Mouse (Mus musculus) neural tube, embryonic 14.5 days (tissue): ENCODE data around the gene Tas1r3. TPM values are rescaled to one million over a fixed set of nuclear protein-coding genes. Genes with fewer than 3 reads are reported as not detected.

ENCODE experiments used
- ATAC-seq: fragments of 200-750 bp; cut with Nextera tagmentation; 2 replicates; pipeline ENCODE4 v1.8.0; 2017; ENCODE audit warnings: low read depth, mild to moderate bottlenecking, moderate TSS enrichment, moderate library complexity
- H3K27ac ChIP-seq: fragments of 300-500 bp; sonication (generic); 2 replicates; pipeline ENCODE4 v1.5.1; 2014; ENCODE audit warnings: low read depth, mild to moderate bottlenecking, control low read depth, low read length, moderate library complexity, mixed read lengths
- H3K27me3 ChIP-seq: fragments of 300-500 bp; sonication (generic); 2 replicates; pipeline ENCODE4 v1.6.1; 2014; ENCODE audit warnings: low read length; ENCODE audit not compliant: control insufficient read depth, insufficient read depth
- H3K36me3 ChIP-seq: fragments of 300-500 bp; sonication (generic); 2 replicates; pipeline ENCODE4 v1.6.1; 2014; ENCODE audit warnings: low read length, mixed read lengths; ENCODE audit not compliant: control insufficient read depth, insufficient read depth
- H3K4me1 ChIP-seq: fragments of 300-500 bp; sonication (generic); 2 replicates; pipeline ENCODE4 v1.6.1; 2014; ENCODE audit warnings: low read length; ENCODE audit not compliant: control insufficient read depth, insufficient read depth
- H3K4me2 ChIP-seq: fragments of 300-500 bp; sonication (generic); 2 replicates; pipeline ENCODE4 v1.6.1; 2014; ENCODE audit warnings: mild to moderate bottlenecking, low read depth, low read length, control low read depth
- H3K4me3 ChIP-seq: fragments of 300-500 bp; sonication (generic); 2 replicates; pipeline ENCODE4 v1.5.1; 2014; ENCODE audit warnings: low read depth, low read length, control low read depth, mixed read lengths
- H3K9ac ChIP-seq: fragments of 300-500 bp; sonication (generic); replicated peaks from 2 replicates; pipeline ENCODE4 v1.6.1; 2014; ENCODE audit warnings: low read depth, mild to moderate bottlenecking, control low read depth, low read length, mixed read lengths
- H3K9me3 ChIP-seq: fragments of 300-500 bp; sonication (generic); 2 replicates; pipeline ENCODE4 v1.6.1; 2016; ENCODE audit warnings: low read length; ENCODE audit not compliant: control insufficient read depth
- WGBS: fragments of 180-500 bp; shearing (Covaris S2); extraction: QIAGEN DNeasy Blood & Tissue Kit; methylation state at CpG from one replicate; pipeline ENCODE4 v1.1.7; 2014; 5-methylcytosine and 5-hydroxymethylcytosine counted together
- polyA plus RNA-seq: library from polyadenylated mRNA; unstranded; fragments of >200 nt; fragmentation: Nextera tagmentation; extraction: Ambion mirVana; gene quantifications from 2 replicates; pipeline ENCODE4 v1.2.1, GENCODE M21; 2014

Tas1r3 gene
- polyA plus RNA-seq, 1 experiment from 2014 or later = 0.47 TPM

DNA sequence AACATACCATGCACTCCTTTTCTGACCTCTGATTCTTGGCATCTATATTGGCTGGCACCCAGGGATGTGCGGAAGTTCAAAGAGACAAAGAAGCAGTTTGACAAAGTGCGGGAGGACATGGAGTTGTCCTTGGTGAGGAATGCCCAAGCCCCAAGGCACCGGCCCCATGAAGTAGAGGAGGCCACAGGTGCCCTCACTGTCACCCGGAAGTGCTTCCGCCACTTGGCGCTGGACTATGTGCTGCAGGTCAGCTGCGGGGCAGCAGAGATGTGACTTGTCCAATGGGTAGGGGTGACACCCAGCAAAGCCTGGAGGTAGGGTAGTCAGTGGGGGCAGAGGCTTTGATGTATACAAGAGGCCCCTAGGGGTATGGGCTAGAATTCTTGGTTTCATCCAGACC lies 36.2 kb upstream of the Tas1r3 start:
- no peak overlapping the region for H3K27ac ChIP-seq
- H3K9me3 ChIP-seq = no peaks in the 10 kb centered on the region
- no peaks in the 10 kb centered on the region for H3K27me3 ChIP-seq
- no peak overlapping the region for H3K4me3 ChIP-seq
- ATAC-seq = no peak
- no peak overlapping the region for H3K4me2 ChIP-seq
- H3K9ac ChIP-seq = no peak overlapping the region
- peaks cover 12% of the 10 kb centered on the region for H3K4me1 ChIP-seq
- 95% methylated on average over 7 of the region's 7 CpGs for WGBS
- peaks cover 63% of the 10 kb centered on the region for H3K36me3 ChIP-seq

DNA sequence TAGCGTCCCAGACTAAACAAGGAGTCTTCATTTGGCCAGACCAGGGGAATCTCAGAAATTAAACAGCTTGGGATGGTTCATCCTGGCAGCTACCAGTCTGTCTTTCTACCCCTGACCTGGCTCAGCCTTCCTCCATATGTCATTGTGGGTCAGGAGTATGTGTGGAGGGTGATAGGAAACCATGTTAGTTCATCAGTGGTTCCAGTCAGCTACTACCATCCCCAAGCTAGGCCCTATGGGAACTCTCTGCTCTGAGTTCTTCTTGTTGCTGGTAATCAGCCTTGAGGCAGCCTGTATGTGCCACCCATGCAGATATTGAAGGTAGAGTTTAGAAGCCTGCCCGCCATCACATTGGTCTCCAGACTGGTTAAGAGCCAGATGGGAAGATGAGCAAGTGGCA lies 35.2 kb upstream of the Tas1r3 start:
- H3K4me2 ChIP-seq = no peak overlapping the region
- no peak for ATAC-seq
- peaks cover 22% of the 10 kb centered on the region for H3K4me1 ChIP-seq
- H3K9me3 ChIP-seq = no peaks in the 10 kb centered on the region
- H3K27ac ChIP-seq = no peak overlapping the region
- H3K27me3 ChIP-seq = no peaks in the 10 kb centered on the region
- peaks cover 55% of the 10 kb centered on the region for H3K36me3 ChIP-seq
- no peak overlapping the region for H3K4me3 ChIP-seq
- H3K9ac ChIP-seq = no peak overlapping the region
- 95% methylated on average over 2 of the region's 2 CpGs for WGBS

DNA sequence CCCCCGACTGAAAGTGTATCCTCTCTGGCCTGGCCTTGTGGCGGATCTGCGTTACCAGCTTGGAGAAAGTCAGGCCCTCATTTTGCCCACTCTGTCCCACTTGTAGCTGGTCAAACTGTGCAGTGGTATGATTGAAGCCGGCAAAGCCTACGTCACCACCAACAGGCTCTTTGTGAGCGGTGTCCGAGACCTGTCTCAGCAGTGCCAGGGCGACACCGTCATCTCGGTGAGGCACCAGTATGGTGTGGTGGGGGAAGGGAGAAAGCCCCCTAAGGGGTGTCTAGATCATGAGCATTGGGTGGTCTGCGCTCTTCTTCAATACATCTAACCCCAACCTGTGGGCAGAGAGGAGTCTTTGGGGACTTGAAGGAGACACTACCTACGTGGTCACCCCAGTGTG lies 33.3 kb upstream of the Tas1r3 start:
- Histone ChIP-seq H3K4me3 (no peak overlapping the region), H3K9ac (no peak overlapping the region), H3K4me1 (peaks cover 24% of the 10 kb centered on the region), H3K27me3 (no peaks in the 10 kb centered on the region), H3K27ac (no peak overlapping the region), H3K36me3 (peaks cover 36% of the 10 kb centered on the region), H3K9me3 (no peaks in the 10 kb centered on the region), H3K4me2 (no peak overlapping the region)
- ATAC-seq = no peak
- WGBS = 98% methylated on average over 12 of the region's 12 CpGs

DNA sequence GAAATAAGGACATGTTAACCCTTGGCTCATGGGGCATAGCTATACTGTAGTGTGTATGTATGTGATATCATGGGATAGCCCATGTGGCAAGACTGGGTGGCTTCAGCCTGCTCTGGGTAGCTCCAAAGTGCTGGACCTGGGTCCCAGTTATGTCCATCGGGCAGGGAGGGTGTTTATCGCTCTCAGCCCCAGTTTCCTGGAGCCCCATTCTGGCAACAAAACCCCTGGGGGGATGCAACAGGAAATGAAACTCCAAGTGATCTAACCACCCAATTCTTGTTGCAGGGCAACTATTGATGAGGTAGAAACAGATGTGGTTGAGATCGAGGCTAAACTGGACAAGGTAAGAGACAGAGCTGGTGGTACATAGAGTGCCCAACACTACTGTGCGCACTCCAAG lies 32.7 kb upstream of the Tas1r3 start:
- H3K9ac ChIP-seq = no peak overlapping the region
- ATAC-seq = no peak
- H3K9me3 ChIP-seq = no peaks in the 10 kb centered on the region

DNA sequence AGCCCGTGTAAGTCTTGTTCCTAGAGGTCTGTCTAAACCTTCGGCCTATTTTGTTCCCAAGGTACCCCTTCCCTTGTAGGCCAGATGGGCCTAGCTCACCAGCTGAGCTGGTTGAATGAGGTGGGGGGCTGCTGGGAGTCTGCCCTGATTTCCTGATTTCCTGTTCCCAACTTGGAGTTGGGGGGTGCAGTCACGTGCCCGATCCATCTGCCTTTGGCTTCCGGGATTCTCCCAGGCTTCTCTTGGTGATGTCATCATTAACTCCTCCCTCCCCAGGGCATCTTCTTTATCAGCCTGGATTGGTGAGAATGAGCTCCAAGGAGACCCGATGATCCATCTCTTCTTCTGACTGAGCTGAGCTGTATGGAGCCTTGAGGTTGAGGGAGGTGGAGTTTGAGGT lies 32.1 kb upstream of the Tas1r3 start:
- Histone ChIP-seq H3K27ac (0 out of 2 replicates have a peak overlapping the region, but pooled peaks have one; percentile 34), H3K4me1 (peaks cover 32% of the 10 kb centered on the region), H3K9me3 (no peaks in the 10 kb centered on the region), H3K36me3 (peaks cover 25% of the 10 kb centered on the region), H3K4me3 (peak overlapping the region; percentile 12; the same call in 1 of the 2 replicates), H3K4me2 (peak overlapping the region; percentile 98), H3K27me3 (no peaks in the 10 kb centered on the region), H3K9ac (peak overlapping the region; percentile 34; the same call in 1 of the 2 replicates)
- no peak for ATAC-seq
- WGBS = 38% methylated on average over 6 of the region's 6 CpGs

More for the DNA sequence above, 32.7 kb upstream of the Tas1r3 start:
- Histone ChIP-seq H3K36me3 (peaks cover 31% of the 10 kb centered on the region), H3K4me2 (peak overlapping the region; percentile 98; the same call in 1 of the 2 replicates), H3K27ac (no peak overlapping the region), H3K4me1 (peaks cover 26% of the 10 kb centered on the region), H3K27me3 (no peaks in the 10 kb centered on the region), H3K4me3 (no peak overlapping the region)
- 91% methylated on average over 4 of the region's 4 CpGs for WGBS

DNA sequence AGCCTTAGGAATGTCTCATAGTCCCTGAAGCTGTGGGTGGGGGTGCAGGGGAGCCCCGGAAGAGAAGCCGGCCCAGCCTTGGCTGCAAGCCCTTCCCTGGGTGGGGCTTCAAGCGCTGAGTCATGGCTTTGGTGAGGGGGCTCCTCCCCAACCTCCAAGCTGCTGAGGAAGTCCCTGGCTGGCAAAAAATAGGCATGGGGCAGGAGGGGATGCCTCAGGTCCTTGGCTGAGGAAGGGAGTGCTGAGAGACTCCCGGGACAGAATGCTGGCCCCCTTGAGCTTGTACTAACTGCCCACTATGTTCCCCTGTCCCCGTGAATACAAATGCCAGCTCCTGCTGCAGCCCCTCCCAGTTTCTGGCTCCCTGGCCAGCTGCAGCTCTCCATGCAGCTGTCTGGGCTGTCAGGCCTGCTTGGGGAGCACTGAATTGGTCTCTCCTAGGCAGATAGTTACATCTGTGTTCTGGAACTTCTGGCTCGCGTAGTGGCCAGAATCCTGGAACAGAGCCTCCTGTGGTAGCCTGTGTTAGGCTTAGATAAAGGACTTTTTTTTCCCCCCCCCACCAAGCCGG lies 31.2 kb upstream of the Tas1r3 start:
- H3K9me3 ChIP-seq = no peaks in the 10 kb centered on the region
- H3K4me1 ChIP-seq = peaks cover 34% of the 10 kb centered on the region
- H3K27me3 ChIP-seq = no peaks in the 10 kb centered on the region
- peak overlapping the region; percentile 96; the same call in 1 of the 2 replicates for H3K9ac ChIP-seq
- peak overlapping the region; percentile 34; the same call in 1 of the 2 replicates for H3K27ac ChIP-seq
- peaks cover 20% of the 10 kb centered on the region for H3K36me3 ChIP-seq
- peak overlapping the region; percentile 92 for H3K4me3 ChIP-seq
- H3K4me2 ChIP-seq = peak overlapping the region; percentile 98
- ATAC-seq = no peak
- 29% methylated on average over 8 of the region's 8 CpGs for WGBS

DNA sequence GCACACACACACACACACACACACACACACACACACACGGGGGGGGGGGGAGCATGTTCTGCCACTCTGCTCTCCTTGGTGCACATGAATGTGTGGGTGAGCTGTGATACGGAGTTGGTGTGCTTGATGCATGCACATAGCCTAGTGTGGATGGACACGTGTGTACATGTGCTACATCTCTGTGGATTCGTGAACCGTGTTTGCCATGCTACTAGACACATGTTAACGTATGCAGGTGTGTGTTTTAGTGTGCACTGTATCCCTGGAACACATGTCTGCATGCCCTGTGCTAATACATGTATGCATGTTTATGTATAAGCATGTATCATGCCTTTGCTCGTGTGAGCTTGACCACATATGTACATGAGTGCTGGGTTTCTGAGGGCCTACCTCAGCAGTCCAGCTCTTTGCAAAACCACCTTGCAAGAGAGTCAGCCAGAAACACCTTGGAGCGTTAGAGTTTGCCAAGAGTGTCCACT lies 30.1 kb upstream of the Tas1r3 start:
- Histone ChIP-seq H3K4me1 (peaks cover 34% of the 10 kb centered on the region), H3K9me3 (no peaks in the 10 kb centered on the region), H3K27me3 (no peaks in the 10 kb centered on the region), H3K27ac (no peak overlapping the region), H3K36me3 (peaks cover 27% of the 10 kb centered on the region), H3K4me2 (peak overlapping the region; percentile 98), H3K9ac (peak overlapping the region; percentile 96), H3K4me3 (peak overlapping the region; percentile 92)
- ATAC-seq = no peak
- WGBS = 77% methylated on average over 7 of the region's 8 CpGs

DNA sequence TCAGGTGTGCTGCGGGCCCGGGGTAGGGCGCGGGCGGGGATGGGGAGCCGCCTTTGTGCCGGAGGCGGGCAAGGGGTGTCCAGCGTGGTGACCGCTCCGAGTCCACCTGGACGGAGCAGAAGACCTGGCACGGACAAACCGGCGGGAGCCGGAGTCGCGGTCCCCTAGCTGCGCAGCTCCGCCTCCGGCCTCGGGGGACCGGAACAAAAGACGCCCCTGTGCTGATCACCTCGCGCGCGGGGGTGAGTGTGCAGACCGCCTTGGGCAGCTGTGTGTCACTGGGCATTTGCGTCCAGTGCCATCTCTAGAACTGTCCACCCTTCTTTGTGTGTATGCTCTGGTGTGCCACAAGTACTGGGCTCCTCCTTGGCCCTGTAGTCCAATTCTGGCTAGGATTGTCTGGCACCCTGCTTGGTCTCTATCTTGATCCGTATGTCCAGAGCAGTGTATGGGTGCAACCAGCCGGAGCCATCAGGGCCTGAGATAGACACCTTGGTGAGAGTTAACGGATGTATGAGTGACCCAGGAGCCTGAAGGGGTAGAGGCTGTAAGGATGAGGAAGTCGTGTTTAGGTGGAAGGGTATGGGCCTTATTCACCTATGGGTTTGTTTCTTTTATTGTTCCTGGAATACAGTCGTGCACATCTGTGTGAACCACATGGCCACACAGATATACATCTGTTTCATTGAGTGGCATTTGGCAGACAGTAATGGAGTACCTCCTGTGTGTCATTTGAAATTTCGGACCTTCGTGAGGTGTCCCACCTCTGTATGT lies 29.5 kb upstream of the Tas1r3 start:
- Histone ChIP-seq H3K27me3 (no peaks in the 10 kb centered on the region), H3K9me3 (no peaks in the 10 kb centered on the region), H3K4me1 (peaks cover 34% of the 10 kb centered on the region), H3K36me3 (peaks cover 30% of the 10 kb centered on the region), H3K4me3 (peak overlapping the region; percentile 92), H3K9ac (peak overlapping the region; percentile 96), H3K27ac (peak overlapping the region; percentile 99), H3K4me2 (peak overlapping the region; percentile 98)
- 5% methylated on average over 28 of the region's 37 CpGs for WGBS
- peak; percentile 45 for ATAC-seq

DNA sequence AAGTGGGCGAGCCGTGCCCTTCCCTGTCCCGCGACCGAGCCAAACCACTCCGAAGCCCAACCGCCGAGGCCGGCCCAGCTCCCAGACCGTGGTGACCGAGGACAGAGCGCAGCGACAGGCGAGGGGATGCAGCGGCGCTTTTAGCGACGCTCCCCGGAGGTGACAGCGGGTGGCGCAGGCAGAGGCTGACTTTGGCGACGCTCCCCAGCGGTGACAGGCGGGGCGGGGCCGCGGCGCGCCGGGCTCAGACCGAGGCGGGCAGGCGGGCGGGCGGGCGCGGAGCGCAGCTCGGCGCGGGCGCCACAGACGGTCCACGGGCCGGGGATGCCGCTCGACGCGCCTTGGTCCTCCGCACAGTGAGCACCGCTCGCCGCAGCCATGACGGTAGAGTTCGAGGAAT lies 28.9 kb upstream of the Tas1r3 start:
- no peaks in the 10 kb centered on the region for H3K9me3 ChIP-seq
- 1% methylated on average over 39 of the region's 56 CpGs for WGBS
- H3K4me1 ChIP-seq = peaks cover 34% of the 10 kb centered on the region
- peaks cover 35% of the 10 kb centered on the region for H3K36me3 ChIP-seq
- peak overlapping the region; percentile 98 for H3K4me2 ChIP-seq
- H3K27ac ChIP-seq = peak overlapping the region; percentile 99
- no peaks in the 10 kb centered on the region for H3K27me3 ChIP-seq
- ATAC-seq = peak; percentile 92
- peak overlapping the region; percentile 96 for H3K9ac ChIP-seq
- H3K4me3 ChIP-seq = peak overlapping the region; percentile 92
